Mouse (Mus musculus): ENCODE results near the gene Eml2.
A peak's percentile ranks its signal among the peaks of the same experiment; 100 is the strongest.

Gene Eml2

GRCm38 (mm10) chr7:19202065-19202850, 26.0 kb downstream of the Eml2 start:
- no peak for DNase-seq (ENCODE audit: low spot score)

- DNase-seq (ENCODE audit: low spot score), result no peak
These were observed 32.1 kb downstream of the Eml2 start for GRCm38 (mm10) chr7:19208201-19208910.

- DNase-seq (ENCODE audit: low spot score), result peak; percentile 64
These were observed 32.8 kb downstream of the Eml2 start for GRCm38 (mm10) chr7:19208944-19209472.

GRCm38 (mm10) chr7:19209494-19209893, 33.3 kb downstream of the Eml2 start:
- DNase-seq (ENCODE audit: low spot score), result no peak

- no peak for DNase-seq (ENCODE audit: low spot score)
These were observed 33.8 kb downstream of the Eml2 start for GRCm38 (mm10) chr7:19210010-19210409.

- DNase-seq (ENCODE audit: low spot score), result no peak
These were observed 34.9 kb downstream of the Eml2 start for GRCm38 (mm10) chr7:19211041-19211675.

- DNase-seq (ENCODE audit: low spot score), result no peak
These were observed 36.0 kb downstream of the Eml2 start, which contains the start of gene Gpr4 for GRCm38 (mm10) chr7:19211996-19212755. Gene Gpr4, plus strand, starts transcription at chr7:19212538.

- DNase-seq (ENCODE audit: low spot score), result no peak
These were observed 37.2 kb downstream of the Eml2 start for GRCm38 (mm10) chr7:19213385-19213784.

GRCm38 (mm10) chr7:19214369-19214768, 38.1 kb downstream of the Eml2 start:
- no peak for DNase-seq (ENCODE audit: low spot score)

- no peak for DNase-seq (ENCODE audit: low spot score)
These were observed 38.7 kb downstream of the Eml2 start for GRCm38 (mm10) chr7:19214940-19215339.

GRCm38 (mm10) chr7:19217492-19217891, 41.3 kb downstream of the Eml2 start:
- DNase-seq (ENCODE audit: low spot score), result no peak

- DNase-seq (ENCODE audit: low spot score), result no peak
These were observed 41.7 kb downstream of the Eml2 start for GRCm38 (mm10) chr7:19217944-19218343.

GRCm38 (mm10) chr7:19220061-19220460, 43.8 kb downstream of the Eml2 start:
- DNase-seq (ENCODE audit: low spot score), result no peak

- DNase-seq (ENCODE audit: low spot score), result no peak
These were observed 46.0 kb downstream of the Eml2 start for GRCm38 (mm10) chr7:19222189-19222588.

GRCm38 (mm10) chr7:19222875-19223274, 46.7 kb downstream of the Eml2 start:
- DNase-seq (ENCODE audit: low spot score), result no peak

GRCm38 (mm10) chr7:19224933-19225332, 48.7 kb downstream of the Eml2 start:
- no peak for DNase-seq (ENCODE audit: low spot score)

GRCm38 (mm10) chr7:19226817-19227797, 50.9 kb downstream of the Eml2 start:
- DNase-seq (ENCODE audit: low spot score), result peak; percentile 42

- DNase-seq (ENCODE audit: low spot score), result peak; percentile 100
These were observed 51.9 kb downstream of the Eml2 start, which contains the start of gene Opa3 for GRCm38 (mm10) chr7:19227883-19228792. Gene Opa3, plus strand, starts transcription at chr7:19228334.

- DNase-seq (ENCODE audit: low spot score), result no peak
These were observed 52.5 kb downstream of the Eml2 start for GRCm38 (mm10) chr7:19228793-19229148.

- DNase-seq (ENCODE audit: low spot score), result no peak
These were observed 53.2 kb downstream of the Eml2 start for GRCm38 (mm10) chr7:19229404-19229803.

Measured in urinary bladder, postnatal 14 days (tissue).